Mouse (Mus musculus) heart, postnatal 4 days (tissue): ENCODE data around the gene Tmcc3. TPM values are rescaled to one million over a fixed set of nuclear protein-coding genes. Genes with fewer than 3 reads are reported as not detected.

Experiments used
- DNase-seq: peaks from one replicate; pipeline ENCODE4 v3.0.0; 2021
- total RNA-seq, 2 experiments: library from RNA; stranded (reverse); gene quantifications; 2 replicates each; pipeline ENCODE4 v1.2.3; 2021

The Tmcc3 gene
- total RNA-seq, 2 experiments from 2014 or later = 23.8 to 25.0 TPM

- DNase-seq = no peak
These were observed 243.6 kb downstream of the Tmcc3 start for GRCm38 (mm10) chr10:94555394-94555793.

DNA sequence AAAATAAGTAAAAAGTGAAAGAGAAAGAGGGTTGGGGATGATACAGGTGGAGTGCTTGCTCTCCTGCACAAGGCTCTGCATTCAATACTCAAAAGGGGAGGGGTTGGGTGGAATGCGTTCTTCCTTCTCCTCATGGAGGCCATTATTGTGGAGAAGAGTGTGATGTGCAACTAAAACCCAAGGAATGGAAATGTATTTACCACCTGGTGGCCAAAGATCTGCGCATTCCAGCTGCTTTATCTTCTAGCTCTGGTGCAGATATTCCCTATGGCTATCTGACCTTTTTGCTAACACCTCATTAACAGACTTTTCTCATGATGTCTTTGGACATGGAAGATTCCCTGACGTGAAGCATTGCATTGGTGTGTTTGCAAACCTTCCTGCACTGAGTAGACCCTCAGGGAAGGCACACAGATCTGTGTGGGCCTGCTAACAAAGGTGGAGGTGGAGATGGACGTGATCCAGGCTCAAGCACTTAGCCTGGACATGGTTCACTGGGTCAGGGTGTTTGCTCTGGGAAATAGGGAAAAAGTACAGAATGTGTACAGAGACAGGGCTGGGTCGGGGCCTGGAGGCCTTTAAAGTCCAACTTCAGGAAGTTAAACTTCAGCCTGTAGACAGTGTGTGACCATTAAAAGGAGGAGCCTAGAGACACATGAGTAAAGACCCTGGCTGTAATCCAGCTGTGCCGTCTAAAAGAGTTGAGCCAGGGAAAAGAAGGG lies 245.8 kb downstream of the Tmcc3 start:
- DNase-seq = no peak

GRCm38 (mm10) chr10:94558826-94559225 lies 247.1 kb downstream of the Tmcc3 start:
- DNase-seq = no peak

DNA sequence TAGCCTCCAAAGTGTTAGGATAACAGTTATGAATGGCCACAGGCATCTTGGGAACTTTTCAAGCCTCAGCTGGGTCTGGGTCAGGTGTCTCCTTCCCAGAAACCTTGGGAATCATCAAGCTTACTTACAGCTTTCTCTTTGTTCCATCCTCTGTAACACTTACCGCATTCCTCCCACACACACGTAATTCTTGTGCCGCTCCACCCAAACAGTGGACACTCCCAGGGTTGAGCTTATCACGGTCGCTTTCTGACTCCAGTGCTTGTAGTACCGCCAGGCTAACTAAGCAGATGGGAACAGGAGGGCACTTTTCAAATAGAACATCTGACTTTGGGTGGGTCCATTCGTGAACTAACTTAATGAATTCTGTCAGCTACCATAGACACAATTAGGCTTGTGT lies 249.6 kb downstream of the Tmcc3 start:
- DNase-seq = no peak

DNA sequence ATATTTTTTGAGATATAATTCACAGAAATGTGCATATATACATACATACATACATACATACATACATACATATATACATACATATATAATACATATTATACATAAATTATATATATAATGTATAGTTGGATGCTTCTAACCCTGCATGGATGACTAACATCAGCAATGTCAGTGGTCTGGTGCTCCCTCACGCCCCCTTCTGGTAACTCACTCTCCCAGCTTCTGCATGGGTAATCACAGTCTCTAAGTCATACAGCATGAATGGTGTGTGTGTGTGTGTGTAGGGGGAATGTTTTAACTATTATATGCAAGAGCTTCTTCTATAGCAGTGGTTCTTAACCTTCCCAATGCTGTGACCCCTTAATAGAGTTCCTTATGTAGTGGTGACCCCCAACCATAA lies 250.4 kb downstream of the Tmcc3 start:
- peak; percentile 62 for DNase-seq

- DNase-seq = no peak
These were observed 251.2 kb downstream of the Tmcc3 start for GRCm38 (mm10) chr10:94562991-94563390.

- no peak for DNase-seq
These were observed 253.9 kb downstream of the Tmcc3 start for GRCm38 (mm10) chr10:94565410-94566221.

DNA sequence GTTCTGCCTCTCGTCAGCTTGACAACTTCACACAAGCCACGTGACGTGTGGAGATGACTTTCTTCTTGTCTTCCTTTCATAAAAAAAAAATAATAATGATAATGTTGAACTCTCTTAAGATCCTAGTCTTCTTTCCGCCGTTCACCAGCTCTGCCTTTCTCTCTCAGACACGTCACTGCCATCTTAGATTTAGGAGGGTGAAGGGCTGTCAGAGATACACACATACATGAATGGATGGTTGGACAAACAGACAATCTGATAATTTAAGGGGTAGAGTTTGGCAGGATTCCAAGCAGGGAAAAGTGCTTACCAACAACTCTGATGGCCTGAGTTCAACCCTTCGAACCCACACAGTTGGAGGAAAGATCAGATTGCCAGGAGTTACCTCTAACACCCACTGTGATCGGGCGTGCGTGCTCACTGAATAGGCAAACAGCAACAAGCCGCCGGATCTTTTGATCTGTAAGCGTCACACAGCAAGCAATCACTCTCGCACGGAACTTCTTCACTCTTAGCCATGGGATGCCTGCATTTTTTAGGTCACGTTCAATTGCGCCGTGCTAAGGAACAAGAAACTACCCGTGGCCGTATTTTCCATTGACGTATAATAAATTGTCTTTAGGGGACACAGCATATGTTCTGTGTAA lies 254.6 kb downstream of the Tmcc3 start:
- no peak for DNase-seq

DNA sequence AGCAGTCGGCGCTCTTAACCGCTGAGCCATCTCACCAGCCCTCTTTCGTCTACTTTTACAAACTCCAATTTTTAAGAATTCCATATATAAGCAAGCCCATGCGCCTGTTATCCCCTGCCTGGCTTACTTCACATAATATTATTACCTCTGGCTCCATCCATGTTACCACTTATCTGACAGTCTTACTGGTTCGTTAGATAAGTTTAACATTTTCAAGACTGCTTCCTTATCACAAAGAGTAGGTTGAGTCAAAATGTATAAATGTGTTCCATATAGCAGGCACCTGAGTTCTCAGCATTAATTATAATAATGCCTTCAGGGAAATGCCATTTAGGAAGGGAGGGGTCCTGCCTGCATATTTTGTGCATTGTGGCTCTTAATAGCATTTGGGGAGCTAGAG lies 255.5 kb downstream of the Tmcc3 start:
- no peak for DNase-seq

GRCm38 (mm10) chr10:94567915-94568314 lies 256.2 kb downstream of the Tmcc3 start:
- no peak for DNase-seq

- no peak for DNase-seq
These were observed 257.1 kb downstream of the Tmcc3 start for GRCm38 (mm10) chr10:94568867-94569266.

GRCm38 (mm10) chr10:94569731-94570130 lies 258.0 kb downstream of the Tmcc3 start:
- DNase-seq = no peak

DNA sequence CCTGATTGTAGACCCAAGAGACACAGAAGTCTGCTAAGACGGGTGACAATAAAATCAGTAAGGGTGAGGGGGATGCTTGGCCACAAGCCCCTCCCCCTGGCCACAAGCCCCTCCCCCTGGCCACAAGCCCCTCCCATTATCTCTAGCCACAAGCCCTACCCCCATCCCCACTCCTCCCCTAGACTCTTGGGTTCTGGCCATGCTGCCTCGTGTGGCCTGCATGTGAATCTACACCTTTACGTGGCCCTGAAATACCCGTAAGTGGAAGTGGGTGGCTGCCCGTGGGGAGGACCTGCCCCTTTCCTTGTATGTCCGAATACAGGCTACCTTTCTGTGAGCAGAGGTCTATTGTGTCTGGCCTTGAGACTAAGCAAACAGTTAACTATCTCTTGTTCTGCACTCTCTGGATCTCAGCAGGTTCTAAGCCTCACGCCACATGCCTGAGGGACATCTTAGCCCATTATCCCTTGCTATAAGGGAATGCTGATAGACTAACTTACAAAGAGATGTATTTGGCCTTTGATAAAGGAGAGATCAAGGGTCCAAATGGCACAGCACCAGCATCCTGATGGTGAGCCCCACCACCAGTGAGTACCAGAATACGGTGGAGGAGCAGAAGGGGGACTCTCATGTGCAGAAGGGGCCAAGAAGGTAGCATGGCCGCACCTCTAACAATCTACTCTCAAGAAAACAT lies 260.3 kb downstream of the Tmcc3 start:
- DNase-seq = no peak

DNA sequence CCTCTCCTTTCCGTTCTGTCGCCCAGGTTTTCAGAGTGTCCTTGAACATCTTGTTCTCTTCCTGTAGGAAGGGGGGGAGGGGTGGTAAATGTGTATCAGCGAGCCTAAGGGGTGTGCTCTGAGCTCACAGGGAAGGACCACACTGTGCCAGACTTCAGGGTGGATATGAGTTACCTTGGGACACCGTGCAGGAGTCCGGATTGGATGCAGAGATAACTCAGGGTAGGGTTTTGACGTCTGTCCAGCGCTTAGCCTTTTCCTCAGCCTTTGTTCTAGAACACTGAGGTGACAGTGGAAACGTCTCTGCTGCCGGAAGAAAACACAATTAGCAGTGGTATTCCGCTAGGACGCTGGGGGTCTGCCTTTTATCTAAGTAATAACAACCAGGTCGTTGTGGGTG lies 261.0 kb downstream of the Tmcc3 start:
- no peak for DNase-seq

DNA sequence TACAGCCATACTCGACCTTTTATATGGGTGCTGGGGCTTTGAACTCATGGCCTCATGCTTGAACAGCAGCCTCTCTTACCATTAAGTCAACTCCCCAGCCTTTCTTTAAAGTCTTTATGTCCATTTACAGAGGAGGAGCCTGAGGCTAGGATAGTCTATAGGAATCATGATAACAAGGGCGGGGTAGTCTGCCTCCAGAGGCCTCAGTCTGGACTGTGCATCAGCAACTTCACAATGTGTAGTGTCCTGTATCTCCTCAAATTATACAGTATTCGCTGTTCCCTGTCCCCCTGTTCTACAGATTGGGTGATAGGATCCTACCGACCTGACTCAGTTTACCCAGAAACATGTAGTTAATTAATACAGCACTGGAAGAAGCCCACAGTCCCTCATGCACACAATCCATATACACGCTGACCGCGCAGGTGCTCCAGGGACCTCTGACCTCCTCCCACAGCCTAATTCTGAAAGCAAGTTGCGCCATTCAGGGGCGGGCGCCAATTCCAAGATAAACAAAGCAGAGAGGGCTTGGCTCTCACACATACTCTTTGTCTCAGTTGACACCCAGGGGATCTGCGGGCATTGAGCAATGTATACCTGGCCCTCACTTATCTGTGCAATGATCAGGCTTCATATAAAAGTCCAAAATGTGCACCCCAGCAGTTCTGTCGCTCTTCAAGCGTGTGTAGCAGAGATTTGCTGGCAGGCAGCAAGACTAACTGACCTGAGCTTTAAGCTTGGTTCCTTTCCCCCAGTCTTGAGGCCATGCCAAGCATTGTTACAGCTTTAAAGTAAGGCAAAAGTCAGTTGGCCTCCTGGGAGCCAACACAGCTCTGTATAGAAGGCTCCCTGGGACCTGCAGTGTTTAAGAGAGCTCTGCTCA lies 262.9 kb downstream of the Tmcc3 start:
- peak; percentile 57 for DNase-seq

- DNase-seq = peak; percentile 53
These were observed 264.2 kb downstream of the Tmcc3 start for GRCm38 (mm10) chr10:94575958-94576357.

DNA sequence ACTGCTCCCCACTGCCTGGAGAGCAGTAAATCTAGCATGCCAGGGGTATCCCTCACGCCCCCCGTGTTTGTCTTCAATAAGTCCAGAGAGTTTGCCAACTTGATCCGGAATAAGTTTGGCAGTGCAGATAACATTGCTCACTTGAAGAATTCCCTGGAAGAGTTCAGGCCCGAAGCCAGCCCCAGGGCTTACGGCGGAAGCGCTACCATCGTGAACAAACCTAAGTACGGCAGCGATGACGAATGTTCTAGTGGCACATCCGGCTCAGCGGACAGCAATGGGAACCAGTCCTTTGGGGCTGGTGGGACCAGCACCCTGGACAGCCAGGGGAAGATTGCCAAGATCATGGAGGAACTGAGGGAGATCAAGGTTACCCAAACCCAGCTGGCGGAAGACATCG lies 267.1 kb downstream of the Tmcc3 start:
- DNase-seq = no peak

- DNase-seq = no peak
These were observed 269.6 kb downstream of the Tmcc3 start for GRCm38 (mm10) chr10:94581384-94581783.

DNA sequence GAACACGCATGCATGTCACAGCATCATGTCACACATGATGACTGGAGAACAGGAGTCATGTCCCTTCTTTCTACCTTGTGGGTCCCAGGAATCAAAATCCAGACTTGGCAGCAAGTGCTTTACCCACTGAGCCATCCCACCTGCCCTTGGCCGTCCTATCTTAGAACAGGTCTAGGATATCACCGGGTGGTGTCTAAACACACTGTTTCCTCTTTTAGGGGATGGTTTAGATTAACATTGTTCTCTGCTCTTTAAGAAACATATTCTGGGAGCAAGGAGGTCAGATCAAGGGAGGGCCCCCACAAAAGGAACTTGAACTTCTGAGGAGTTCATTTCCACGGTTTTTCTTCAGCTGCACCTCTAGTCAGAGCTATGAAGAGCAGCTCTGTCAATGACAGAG lies 272.0 kb downstream of the Tmcc3 start:
- no peak for DNase-seq

GRCm38 (mm10) chr10:94584851-94585359 lies 273.2 kb downstream of the Tmcc3 start:
- no peak for DNase-seq

GRCm38 (mm10) chr10:94585819-94586218 lies 274.1 kb downstream of the Tmcc3 start:
- no peak for DNase-seq

DNA sequence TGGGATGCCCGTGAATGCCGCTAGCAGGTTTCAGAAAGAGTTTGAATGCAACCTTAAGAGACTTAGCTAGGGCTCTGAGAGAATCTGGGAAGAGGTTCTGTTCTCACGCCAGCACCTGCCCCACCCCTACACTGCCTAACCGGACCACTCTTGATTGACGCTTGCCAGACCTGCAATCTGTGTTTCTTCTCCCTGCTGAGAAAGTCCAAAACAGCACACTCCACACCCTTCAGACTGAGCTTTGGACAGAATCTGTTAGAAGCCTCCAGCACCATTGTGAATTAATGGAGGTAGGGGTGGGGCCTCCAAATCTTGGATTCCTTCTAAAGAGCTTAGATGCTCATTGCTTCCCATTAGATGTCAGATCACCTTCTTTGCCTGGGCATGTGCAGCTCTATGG lies 277.2 kb downstream of the Tmcc3 start:
- no peak for DNase-seq
